Mouse (Mus musculus) embryonic fibroblast, embryonic 13.5 days (primary cell): Measurements from ENCODE around the gene Itgb6.

ENCODE experiments used
- CTCF ChIP-seq: IDR thresholded peaks from 2 replicates; pipeline ENCODE4 v1.5.1; 2011; ENCODE audit warnings: mild to moderate bottlenecking, control low read depth, low read length, moderate library complexity, borderline replicate concordance; ENCODE audit not compliant: insufficient read depth
- POLR2A ChIP-seq: IDR thresholded peaks from 2 replicates; pipeline ENCODE4 v1.6.1; 2011; ENCODE audit warnings: low read depth, mild to moderate bottlenecking, control low read depth, low read length, moderate library complexity

- TF ChIP-seq CTCF, result no peak
- no peak for TF ChIP-seq POLR2A
These were observed 107.7 kb downstream of the Itgb6 start for GRCm38 (mm10) chr2:60614758-60615157.
